Mouse (Mus musculus) lung, postnatal 0 days (tissue): ENCODE measurements around the gene Klk1. TPM values are rescaled to one million over a fixed set of nuclear protein-coding genes. Genes with fewer than 3 reads are reported as not detected.

Experiments used
- ATAC-seq: fragments of 200-750 bp; cut with Nextera tagmentation; 2 replicates; pipeline ENCODE4 v1.8.0; 2017; ENCODE audit warnings: moderate library complexity
- DNase-seq: peaks from one replicate; pipeline ENCODE4 v3.0.0-alpha.2; 2016; ENCODE audit warnings: low spot score
- H3K27ac ChIP-seq: fragments of 300-500 bp; sonication (generic); 2 replicates; pipeline ENCODE4 v1.5.1; 2014; ENCODE audit warnings: antibody characterized with exemption, mild to moderate bottlenecking, low read length, mixed read lengths
- H3K27me3 ChIP-seq: fragments of 300-500 bp; sonication (generic); replicated peaks from 2 replicates; pipeline ENCODE4 v1.6.1; 2014; ENCODE audit warnings: low read length, mixed read lengths; ENCODE audit not compliant: insufficient read depth
- H3K36me3 ChIP-seq: fragments of 300-500 bp; sonication (generic); 2 replicates; pipeline ENCODE4 v1.6.1; 2014; ENCODE audit warnings: low read length, mixed read lengths; ENCODE audit not compliant: insufficient read depth
- H3K4me1 ChIP-seq: fragments of 300-500 bp; sonication (generic); 2 replicates; pipeline ENCODE4 v1.6.1; 2014; ENCODE audit warnings: antibody characterized with exemption, low read depth, low read length, mixed read lengths; ENCODE audit not compliant: insufficient read depth
- H3K4me2 ChIP-seq: fragments of 300-500 bp; sonication (generic); replicated peaks from 2 replicates; pipeline ENCODE4 v1.6.1; 2014; ENCODE audit warnings: low read depth, mild to moderate bottlenecking, low read length, moderate library complexity, mixed read lengths
- H3K4me3 ChIP-seq: fragments of 300-500 bp; sonication (generic); 2 replicates; pipeline ENCODE4 v1.5.1; 2014; ENCODE audit warnings: low read depth, low read length
- H3K9ac ChIP-seq: fragments of 300-500 bp; sonication (generic); replicated peaks from 2 replicates; pipeline ENCODE4 v1.6.1; 2014; ENCODE audit warnings: low read depth, mild to moderate bottlenecking
- H3K9me3 ChIP-seq: fragments of 300-500 bp; sonication (generic); 2 replicates; pipeline ENCODE4 v1.6.1; 2016; ENCODE audit warnings: low read length, mixed read lengths
- CTCF ChIP-seq: IDR thresholded peaks from 2 replicates; pipeline ENCODE4 v1.5.1; 2016; ENCODE audit warnings: antibody characterized with exemption, mild to moderate bottlenecking
- EP300 ChIP-seq: IDR thresholded peaks from 2 replicates; pipeline ENCODE4 v1.6.1; 2016; ENCODE audit warnings: antibody characterized with exemption, mild to moderate bottlenecking, control low read depth
- WGBS: fragments of 180-500 bp; shearing (Covaris S2); extraction: QIAGEN DNeasy Blood & Tissue Kit; methylation state at CpG from one replicate; pipeline ENCODE4 v1.1.7; 2014; 5-methylcytosine and 5-hydroxymethylcytosine counted together
- polyA plus RNA-seq: library from polyadenylated mRNA; unstranded; fragments of >200 nt; fragmentation: Nextera tagmentation; extraction: Ambion mirVana; gene quantifications from 2 replicates; pipeline ENCODE4 v1.2.1, GENCODE M21; 2015

The Klk1 gene
- polyA plus RNA-seq, 1 experiment from 2014 or later = not detected

DNA sequence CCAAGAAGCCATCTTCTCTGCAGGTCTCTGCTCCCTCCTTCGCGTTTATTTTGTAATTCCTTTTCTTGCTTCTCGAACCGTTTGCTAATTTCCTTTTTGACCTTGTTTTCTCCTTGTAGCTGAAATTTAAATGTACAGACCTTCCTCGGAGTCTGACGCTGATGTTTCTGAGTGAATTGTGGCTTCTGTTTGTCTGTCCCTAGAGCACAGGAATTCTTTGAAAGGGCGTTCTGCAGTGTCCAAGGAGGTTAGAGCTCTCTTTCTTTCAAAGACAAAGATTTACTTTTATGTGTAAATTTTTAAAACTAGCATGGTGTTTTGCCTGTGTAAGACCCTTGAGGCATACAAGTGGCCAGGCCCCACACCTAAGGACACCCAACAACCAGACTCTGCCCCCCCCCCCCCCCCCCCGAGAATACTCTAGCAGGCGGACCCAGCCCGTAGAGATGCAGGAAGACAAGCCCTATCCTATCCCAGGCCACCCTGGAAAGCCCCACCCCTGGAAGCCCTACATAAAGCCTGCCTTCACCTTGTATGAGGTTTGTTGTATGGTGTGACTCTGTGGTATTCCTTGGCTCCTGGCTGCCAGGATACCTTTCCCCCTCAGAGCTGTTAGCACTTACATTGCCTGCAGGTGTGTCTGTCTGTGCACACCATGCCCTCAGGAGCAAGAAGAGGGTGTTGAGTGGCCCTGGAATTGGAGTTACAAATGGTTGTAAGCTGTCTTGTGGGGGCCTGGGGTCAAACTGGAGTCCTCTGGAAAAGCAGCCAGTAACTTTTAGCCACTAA is 51.5 kb downstream of the Klk1 start:
- no peaks in the 10 kb centered on the region for H3K9me3 ChIP-seq
- no peak overlapping the region for H3K4me2 ChIP-seq
- H3K27me3 ChIP-seq = peaks cover 10% of the 10 kb centered on the region; the same call in 1 of the 2 replicates
- WGBS = 66% methylated on average over 9 of the region's 10 CpGs
- TF ChIP-seq EP300 (no peak), CTCF (no peak)
- H3K36me3 ChIP-seq = no peaks in the 10 kb centered on the region
- H3K27ac ChIP-seq = no peak overlapping the region
- ATAC-seq = no peak
- DNase-seq = no peak
- H3K9ac ChIP-seq = no peak overlapping the region
- no peaks in the 10 kb centered on the region for H3K4me1 ChIP-seq
- H3K4me3 ChIP-seq = no peak overlapping the region

DNA sequence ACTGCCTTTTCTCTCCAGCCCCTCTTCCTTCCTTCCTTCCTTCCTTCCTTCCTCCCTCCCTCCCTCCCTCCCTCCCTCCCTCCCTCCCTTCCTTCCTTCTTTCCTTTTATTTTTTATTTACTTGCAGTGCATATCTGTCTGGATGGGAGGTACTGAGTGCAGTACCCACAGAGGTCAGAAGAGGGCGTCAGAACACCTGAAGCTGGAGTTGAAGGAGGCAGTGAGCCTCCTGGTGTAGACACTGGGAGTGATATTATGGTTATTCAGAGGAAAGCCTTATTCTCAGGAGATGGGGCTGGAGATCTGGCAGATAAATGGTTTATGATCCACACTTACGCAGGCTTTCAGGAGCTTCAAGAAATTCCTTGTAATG is 52.1 kb downstream of the Klk1 start:
- no peaks in the 10 kb centered on the region for H3K36me3 ChIP-seq
- no peak overlapping the region for H3K4me3 ChIP-seq
- H3K4me1 ChIP-seq = no peaks in the 10 kb centered on the region
- H3K27ac ChIP-seq = no peak overlapping the region
- no peak overlapping the region for H3K9ac ChIP-seq
- no peaks in the 10 kb centered on the region for H3K9me3 ChIP-seq
- DNase-seq (no peak), ATAC-seq (no peak)
- peak; percentile 65 for TF ChIP-seq CTCF
- no peak for TF ChIP-seq EP300
- peaks cover 10% of the 10 kb centered on the region; the same call in 1 of the 2 replicates for H3K27me3 ChIP-seq
- H3K4me2 ChIP-seq = no peak overlapping the region
- WGBS = 46% methylated on average over 2 of the region's 2 CpGs

Other genes with a start within 250 kb of the Klk1 start
- not detected in 2 replicates for gene Klk1b9, start 249.3 kb upstream of the Klk1 start, polyA plus RNA-seq
- not detected in 2 replicates for gene Klk1b11, start 229.5 kb upstream of the Klk1 start, polyA plus RNA-seq
- gene Klk1b26, start 213.2 kb upstream of the Klk1 start, polyA plus RNA-seq = not detected in 2 replicates
- not detected in 2 replicates for gene Klk1b27, start 173.1 kb upstream of the Klk1 start, polyA plus RNA-seq
- not detected in 2 replicates for gene Klk1b21, start 123.0 kb upstream of the Klk1 start, polyA plus RNA-seq
- not detected in 2 replicates for gene Klk1b22, start 112.7 kb upstream of the Klk1 start, polyA plus RNA-seq
- not detected in 2 replicates for gene Klk1b16, start 88.6 kb upstream of the Klk1 start, polyA plus RNA-seq
- gene Klk1b24, start 37.1 kb upstream of the Klk1 start, polyA plus RNA-seq = not detected in 2 replicates
- gene Klk1b3, start 27.2 kb upstream of the Klk1 start, polyA plus RNA-seq = not detected in 2 replicates
- not detected in 2 replicates for gene Klk1b4, start 17.9 kb upstream of the Klk1 start, polyA plus RNA-seq
- not detected in 2 replicates for gene Klk1b5, start 9.4 kb upstream of the Klk1 start, polyA plus RNA-seq
- not detected in 2 replicates for gene Gm36864, start 10.8 kb downstream of the Klk1 start, polyA plus RNA-seq
- 0.77 and 1.0 TPM in 2 replicates for gene 1700028J19Rik, start 21.3 kb downstream of the Klk1 start, polyA plus RNA-seq
- 45.2 and 51.3 TPM in 2 replicates for gene 2410002F23Rik, start 21.4 kb downstream of the Klk1 start, polyA plus RNA-seq
- not detected in 2 replicates for gene Acp4, start 32.0 kb downstream of the Klk1 start, polyA plus RNA-seq
- not detected in 2 replicates for gene Gm15517, start 36.1 kb downstream of the Klk1 start, polyA plus RNA-seq
- gene Clec11a, start 81.5 kb downstream of the Klk1 start, polyA plus RNA-seq = 2.1 and 2.5 TPM in 2 replicates
- gene Shank1, start 84.9 kb downstream of the Klk1 start, polyA plus RNA-seq = 0.23 and 0.27 TPM in 2 replicates
- 0.85 and 1.4 TPM in 2 replicates for gene Syt3, start 158.7 kb downstream of the Klk1 start, polyA plus RNA-seq
- 0.87 and 1.2 TPM in 2 replicates for gene 1700008O03Rik, start 160.5 kb downstream of the Klk1 start, polyA plus RNA-seq
- 0.51 and 0.76 TPM in 2 replicates for gene Lrrc4b, start 203.7 kb downstream of the Klk1 start, polyA plus RNA-seq
- gene Aspdh, start 240.0 kb downstream of the Klk1 start, polyA plus RNA-seq = not detected in 2 replicates
- 93.7 and 110 TPM in 2 replicates for gene Josd2, start 242.6 kb downstream of the Klk1 start, polyA plus RNA-seq